Mouse (Mus musculus): ENCODE results near the gene Hbp1. TPM values are rescaled to one million over a fixed set of nuclear protein-coding genes. Genes with fewer than 3 reads are reported as not detected.

Hbp1 gene
- polyA plus RNA-seq, 1 experiment from 2014 or later = 125 TPM

DNA sequence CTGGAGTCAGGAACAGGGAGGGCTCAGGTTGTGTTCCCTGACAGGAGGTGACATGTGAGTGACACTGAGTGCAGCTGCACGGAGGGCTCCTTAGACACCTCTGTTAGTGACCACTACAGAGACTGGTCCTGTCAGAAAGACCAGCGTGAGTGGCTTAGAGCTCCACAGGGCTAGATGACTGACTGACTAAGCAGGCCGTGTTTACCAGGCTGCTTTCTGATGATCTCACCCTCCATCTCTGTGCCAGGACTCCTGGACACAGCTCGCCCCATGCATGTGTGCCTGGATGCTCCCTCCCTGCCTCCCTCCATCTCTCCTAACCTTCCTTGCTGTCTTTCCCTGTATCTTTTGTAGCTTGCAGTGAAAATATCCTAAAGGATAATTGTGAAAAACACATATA is 36.7 kb downstream of the Hbp1 start:
- Histone ChIP-seq H3K9me3 (ENCODE audit: control insufficient read depth, low read length) (no peaks in the 10 kb centered on the region), H3K4me3 (ENCODE audit: low read depth, low read length) (no peak overlapping the region), H3K36me3 (ENCODE audit: control insufficient read depth, insufficient read depth, low read length) (no peaks in the 10 kb centered on the region; the same call in 1 of the 2 replicates), H3K4me2 (ENCODE audit: low read depth, severe bottlenecking) (no peak overlapping the region), H3K9ac (ENCODE audit: low read length) (no peak overlapping the region), H3K27ac (replicated peaks; ENCODE audit: low read depth, low read length) (no peak overlapping the region), H3K4me1 (ENCODE audit: control insufficient read depth, insufficient read depth, low read length) (no peaks in the 10 kb centered on the region), H3K27me3 (ENCODE audit: control insufficient read depth, insufficient read depth, low read length) (no peaks in the 10 kb centered on the region)
- DNase-seq (ENCODE audit: low spot score) = no peak
- WGBS = 76% methylated on average over 4 of the region's 4 CpGs
- ATAC-seq (ENCODE audit: insufficient number of reproducible peaks, low FRiP score, low TSS enrichment, low read depth) = no peak

DNA sequence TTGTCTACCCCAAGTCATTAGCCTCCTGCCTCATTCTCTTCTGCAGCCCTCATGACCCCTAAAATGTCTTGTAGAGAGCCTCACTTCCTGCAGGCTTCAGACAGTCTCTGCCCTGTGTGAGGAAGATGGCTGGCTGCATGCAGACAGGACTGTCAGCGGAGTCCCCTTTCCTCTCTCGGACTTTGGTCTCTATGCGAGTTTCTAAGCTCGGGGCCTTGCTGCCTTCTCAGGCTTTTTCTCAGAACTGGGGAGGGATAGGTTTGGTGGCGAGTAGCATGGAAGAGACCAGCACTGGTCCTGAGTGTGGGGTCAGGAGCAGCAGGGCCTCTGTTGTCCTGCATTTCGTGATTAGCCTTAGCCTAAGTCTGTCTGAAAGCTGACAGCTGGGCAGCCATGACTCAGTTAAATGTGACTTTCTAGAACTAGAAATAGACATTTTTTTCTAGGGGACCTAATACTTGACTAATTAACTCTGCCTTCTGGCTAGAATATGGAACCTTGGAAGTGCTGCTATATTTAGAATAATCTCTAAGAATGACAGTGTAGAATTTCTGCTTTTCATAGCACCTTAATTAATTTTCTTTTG is 37.3 kb downstream of the Hbp1 start:
- DNase-seq (ENCODE audit: low spot score) (no peak), ATAC-seq (ENCODE audit: insufficient number of reproducible peaks, low FRiP score, low TSS enrichment, low read depth) (no peak)
- no peak overlapping the region for H3K4me2 ChIP-seq (ENCODE audit: low read depth, severe bottlenecking)
- H3K27ac ChIP-seq (replicated peaks; ENCODE audit: low read depth, low read length) = no peak overlapping the region
- 75% methylated on average over 6 of the region's 6 CpGs for WGBS
- no peaks in the 10 kb centered on the region for H3K27me3 ChIP-seq (ENCODE audit: control insufficient read depth, insufficient read depth, low read length)
- H3K4me3 ChIP-seq (ENCODE audit: low read depth, low read length) = no peak overlapping the region
- no peaks in the 10 kb centered on the region for H3K9me3 ChIP-seq (ENCODE audit: control insufficient read depth, low read length)
- no peak overlapping the region for H3K9ac ChIP-seq (ENCODE audit: low read length)
- H3K4me1 ChIP-seq (ENCODE audit: control insufficient read depth, insufficient read depth, low read length) = no peaks in the 10 kb centered on the region
- H3K36me3 ChIP-seq (ENCODE audit: control insufficient read depth, insufficient read depth, low read length) = no peaks in the 10 kb centered on the region; the same call in 1 of the 2 replicates

DNA sequence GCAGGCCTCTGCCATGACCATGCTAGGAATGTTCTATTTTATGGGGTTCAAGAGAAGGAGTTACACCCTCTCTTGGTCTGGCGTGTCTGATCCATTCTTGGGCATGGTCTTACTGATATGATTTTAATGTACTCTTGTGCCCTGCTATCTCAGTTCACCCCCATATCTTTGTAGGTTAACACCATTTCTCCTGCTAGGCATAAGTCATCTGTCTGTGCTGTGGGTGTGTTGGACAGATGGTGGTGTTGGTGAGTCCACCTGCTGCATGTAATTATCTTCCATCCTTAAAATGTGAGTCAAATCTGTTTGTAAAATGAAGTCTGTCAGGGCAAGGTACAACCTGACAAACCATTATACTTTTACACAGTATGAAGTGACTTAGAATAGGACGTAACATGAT is 42.9 kb downstream of the Hbp1 start:
- Histone ChIP-seq H3K4me2 (ENCODE audit: low read depth, severe bottlenecking) (no peak overlapping the region), H3K9me3 (ENCODE audit: control insufficient read depth, low read length) (no peaks in the 10 kb centered on the region), H3K9ac (ENCODE audit: low read length) (no peak overlapping the region), H3K4me3 (ENCODE audit: low read depth, low read length) (no peak overlapping the region), H3K36me3 (ENCODE audit: control insufficient read depth, insufficient read depth, low read length) (no peaks in the 10 kb centered on the region), H3K4me1 (ENCODE audit: control insufficient read depth, insufficient read depth, low read length) (no peaks in the 10 kb centered on the region), H3K27ac (replicated peaks; ENCODE audit: low read depth, low read length) (no peak overlapping the region), H3K27me3 (ENCODE audit: control insufficient read depth, insufficient read depth, low read length) (no peaks in the 10 kb centered on the region)
- DNase-seq (ENCODE audit: low spot score) (no peak), ATAC-seq (ENCODE audit: insufficient number of reproducible peaks, low FRiP score, low TSS enrichment, low read depth) (no peak)
- 87% methylated on average over 2 of the region's 2 CpGs for WGBS

DNA sequence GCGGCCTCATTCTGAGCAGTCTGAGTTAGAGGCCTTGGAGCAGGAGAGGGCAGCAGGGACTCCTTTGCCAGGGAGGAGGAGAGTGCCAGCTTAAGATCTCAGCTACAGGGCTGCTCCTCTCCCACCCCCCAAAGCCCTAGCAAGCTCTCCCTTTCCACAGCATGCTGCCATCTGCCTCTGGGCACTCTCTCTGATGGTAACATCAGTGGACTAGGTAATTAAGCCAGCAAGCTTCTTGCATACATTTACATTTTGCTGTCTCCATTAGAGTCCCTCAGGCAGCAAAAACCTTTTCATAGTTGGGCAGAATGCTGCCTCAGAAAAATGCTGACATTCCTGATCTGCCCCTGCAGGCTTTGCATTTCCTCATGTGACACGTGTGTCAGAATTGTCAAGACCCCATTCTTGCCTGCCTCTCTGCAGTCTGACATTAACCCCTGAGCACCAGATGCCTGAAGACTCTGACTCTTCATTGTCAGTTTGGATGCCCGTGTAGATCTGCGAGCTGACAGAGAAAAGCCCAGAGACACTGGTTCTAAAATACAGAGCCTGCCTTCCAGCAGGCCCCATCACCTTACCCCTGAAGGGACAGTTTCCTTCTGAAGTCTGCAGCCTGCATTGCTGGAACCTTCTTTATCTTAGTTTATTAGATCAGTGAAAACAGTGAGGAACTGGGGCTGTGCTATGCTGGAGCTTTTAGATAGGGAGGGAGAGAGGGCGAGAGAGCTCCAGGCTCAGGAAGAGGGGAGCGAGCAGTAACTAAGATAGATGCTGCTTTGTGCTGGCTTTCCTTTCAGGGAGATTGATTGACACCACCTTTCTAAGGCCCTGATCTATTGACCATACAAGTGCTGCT is 44.4 kb downstream of the Hbp1 start:
- DNase-seq (ENCODE audit: low spot score) (no peak), ATAC-seq (ENCODE audit: insufficient number of reproducible peaks, low FRiP score, low TSS enrichment, low read depth) (no peak)
- Histone ChIP-seq H3K27ac (replicated peaks; ENCODE audit: low read depth, low read length) (no peak overlapping the region), H3K4me1 (ENCODE audit: control insufficient read depth, insufficient read depth, low read length) (no peaks in the 10 kb centered on the region), H3K4me3 (ENCODE audit: low read depth, low read length) (no peak overlapping the region), H3K9ac (ENCODE audit: low read length) (no peak overlapping the region), H3K36me3 (ENCODE audit: control insufficient read depth, insufficient read depth, low read length) (no peaks in the 10 kb centered on the region), H3K9me3 (ENCODE audit: control insufficient read depth, low read length) (no peaks in the 10 kb centered on the region), H3K4me2 (ENCODE audit: low read depth, severe bottlenecking) (no peak overlapping the region), H3K27me3 (ENCODE audit: control insufficient read depth, insufficient read depth, low read length) (no peaks in the 10 kb centered on the region)
- WGBS = 59% methylated on average over 6 of the region's 6 CpGs

DNA sequence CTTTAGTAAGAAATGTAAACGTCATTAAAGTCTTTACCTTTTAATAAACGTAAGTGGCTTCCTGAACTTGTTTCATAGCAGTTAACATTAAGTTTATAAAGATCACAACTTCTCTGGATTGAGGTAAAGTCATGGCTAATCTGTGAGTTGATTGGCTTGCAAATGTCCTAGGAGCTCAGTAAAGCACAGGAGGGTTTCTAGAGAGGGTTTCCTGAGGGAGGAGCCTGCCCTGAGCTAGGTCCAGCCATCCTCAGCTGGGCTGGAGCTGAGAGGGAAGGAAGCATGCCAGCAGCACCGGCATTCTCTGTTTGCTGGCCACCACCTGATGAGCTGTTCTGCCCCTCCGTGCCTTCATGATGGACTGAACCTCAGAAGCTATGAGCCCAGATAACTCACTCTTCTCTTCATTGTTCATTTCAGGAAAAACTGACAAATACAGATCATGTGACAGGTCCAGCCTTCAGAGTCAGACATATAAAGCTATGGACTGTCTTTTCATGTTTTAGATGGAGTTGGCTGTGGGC is 49.9 kb downstream of the Hbp1 start:
- H3K36me3 ChIP-seq (ENCODE audit: control insufficient read depth, insufficient read depth, low read length) = no peaks in the 10 kb centered on the region
- H3K27me3 ChIP-seq (ENCODE audit: control insufficient read depth, insufficient read depth, low read length) = no peaks in the 10 kb centered on the region
- H3K4me1 ChIP-seq (ENCODE audit: control insufficient read depth, insufficient read depth, low read length) = peaks cover 6% of the 10 kb centered on the region; the same call in 1 of the 2 replicates
- DNase-seq (ENCODE audit: low spot score) (no peak), ATAC-seq (ENCODE audit: insufficient number of reproducible peaks, low FRiP score, low TSS enrichment, low read depth) (no peak)
- H3K27ac ChIP-seq (replicated peaks; ENCODE audit: low read depth, low read length) = no peak overlapping the region
- no peak overlapping the region for H3K4me2 ChIP-seq (ENCODE audit: low read depth, severe bottlenecking)
- 86% methylated on average over 4 of the region's 4 CpGs for WGBS
- H3K4me3 ChIP-seq (ENCODE audit: low read depth, low read length) = no peak overlapping the region
- no peak overlapping the region for H3K9ac ChIP-seq (ENCODE audit: low read length)
- H3K9me3 ChIP-seq (ENCODE audit: control insufficient read depth, low read length) = no peaks in the 10 kb centered on the region

DNA sequence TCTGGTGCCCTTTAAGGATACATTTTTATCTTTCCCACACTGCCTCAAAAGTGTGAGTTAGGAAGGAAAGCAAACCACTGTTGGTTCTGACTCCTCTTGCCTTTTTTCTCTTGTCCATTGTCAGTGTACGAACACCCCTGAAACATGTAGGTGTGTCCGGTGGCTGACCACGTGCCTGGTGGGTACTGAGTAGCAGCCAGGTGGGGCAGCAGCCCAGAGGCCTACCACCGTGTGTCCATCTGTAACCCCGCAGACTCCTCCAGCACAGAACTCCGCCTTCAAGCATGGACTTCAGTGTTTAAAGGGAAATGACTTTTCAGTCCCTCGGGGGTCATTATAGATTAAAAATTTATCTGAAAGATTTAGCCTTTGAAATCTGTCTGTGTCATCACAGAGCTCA is 52.9 kb downstream of the Hbp1 start:
- DNase-seq (ENCODE audit: low spot score) = no peak
- no peak overlapping the region for H3K4me3 ChIP-seq (ENCODE audit: low read depth, low read length)
- H3K9ac ChIP-seq (ENCODE audit: low read length) = no peak overlapping the region
- H3K4me1 ChIP-seq (ENCODE audit: control insufficient read depth, insufficient read depth, low read length) = peaks cover 6% of the 10 kb centered on the region; the same call in 1 of the 2 replicates
- 71% methylated on average over 7 of the region's 7 CpGs for WGBS
- H3K9me3 ChIP-seq (ENCODE audit: control insufficient read depth, low read length) = no peaks in the 10 kb centered on the region
- no peaks in the 10 kb centered on the region for H3K36me3 ChIP-seq (ENCODE audit: control insufficient read depth, insufficient read depth, low read length)
- no peak overlapping the region for H3K27ac ChIP-seq (replicated peaks; ENCODE audit: low read depth, low read length)
- no peak for ATAC-seq (ENCODE audit: insufficient number of reproducible peaks, low FRiP score, low TSS enrichment, low read depth)
- no peaks in the 10 kb centered on the region for H3K27me3 ChIP-seq (ENCODE audit: control insufficient read depth, insufficient read depth, low read length)
- no peak overlapping the region for H3K4me2 ChIP-seq (ENCODE audit: low read depth, severe bottlenecking)

DNA sequence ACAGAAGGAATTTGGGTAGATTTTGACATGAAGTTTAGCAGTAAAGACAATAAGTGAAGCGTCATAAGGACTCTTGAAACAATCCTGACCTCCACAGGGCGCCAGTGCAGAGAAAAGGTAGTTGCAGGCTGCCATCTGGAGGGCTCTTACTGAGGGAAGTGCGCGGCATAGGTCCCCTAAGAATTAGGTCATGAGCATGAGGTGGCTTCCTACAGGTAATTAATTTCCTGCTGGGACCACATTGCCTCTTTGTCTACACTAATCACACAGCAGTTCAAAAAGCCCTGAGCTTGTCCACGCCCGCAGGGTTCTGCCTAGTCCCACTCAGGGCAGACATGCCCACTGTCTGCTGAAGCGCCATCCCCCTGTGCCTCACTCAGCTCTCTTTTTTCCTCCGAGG is 53.3 kb downstream of the Hbp1 start:
- WGBS = 36% methylated on average over 8 of the region's 8 CpGs
- H3K9me3 ChIP-seq (ENCODE audit: control insufficient read depth, low read length) = no peaks in the 10 kb centered on the region
- no peak overlapping the region for H3K4me3 ChIP-seq (ENCODE audit: low read depth, low read length)
- peaks cover 6% of the 10 kb centered on the region; the same call in 1 of the 2 replicates for H3K4me1 ChIP-seq (ENCODE audit: control insufficient read depth, insufficient read depth, low read length)
- H3K36me3 ChIP-seq (ENCODE audit: control insufficient read depth, insufficient read depth, low read length) = no peaks in the 10 kb centered on the region
- H3K9ac ChIP-seq (ENCODE audit: low read length) = no peak overlapping the region
- no peak for ATAC-seq (ENCODE audit: insufficient number of reproducible peaks, low FRiP score, low TSS enrichment, low read depth)
- H3K27ac ChIP-seq (replicated peaks; ENCODE audit: low read depth, low read length) = 0 out of 2 replicates have a peak overlapping the region, but pooled peaks have one; percentile 2
- H3K4me2 ChIP-seq (ENCODE audit: low read depth, severe bottlenecking) = no peak overlapping the region
- no peaks in the 10 kb centered on the region for H3K27me3 ChIP-seq (ENCODE audit: control insufficient read depth, insufficient read depth, low read length)
- DNase-seq (ENCODE audit: low spot score) = peak; percentile 49

DNA sequence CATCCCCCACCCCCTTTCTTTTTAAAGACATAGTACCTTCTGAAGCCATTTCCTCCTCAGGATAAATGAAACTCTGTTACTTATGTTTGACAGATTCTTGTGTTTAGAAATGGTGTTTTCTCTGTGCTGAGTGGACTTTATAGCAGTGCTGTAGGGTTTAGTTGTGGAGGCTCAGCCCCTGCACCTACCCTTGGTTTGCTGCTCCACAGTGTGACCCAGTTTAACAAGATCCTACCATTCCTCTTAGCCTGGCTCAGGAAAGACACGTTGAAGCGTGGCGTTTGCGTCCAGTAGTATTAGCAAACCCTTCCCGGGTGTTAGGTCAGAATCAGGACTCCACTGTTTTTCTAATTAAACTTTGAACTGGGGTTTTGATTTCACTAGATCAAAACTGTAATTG is 54.0 kb downstream of the Hbp1 start:
- H3K27ac ChIP-seq (replicated peaks; ENCODE audit: low read depth, low read length) = no peak overlapping the region

More for the DNA sequence above, 54.0 kb downstream of the Hbp1 start:
- Histone ChIP-seq H3K4me1 (ENCODE audit: control insufficient read depth, insufficient read depth, low read length) (peaks cover 6% of the 10 kb centered on the region; the same call in 1 of the 2 replicates), H3K9me3 (ENCODE audit: control insufficient read depth, low read length) (no peaks in the 10 kb centered on the region), H3K36me3 (ENCODE audit: control insufficient read depth, insufficient read depth, low read length) (no peaks in the 10 kb centered on the region), H3K4me2 (ENCODE audit: low read depth, severe bottlenecking) (no peak overlapping the region), H3K27me3 (ENCODE audit: control insufficient read depth, insufficient read depth, low read length) (no peaks in the 10 kb centered on the region), H3K9ac (ENCODE audit: low read length) (no peak overlapping the region), H3K4me3 (ENCODE audit: low read depth, low read length) (no peak overlapping the region)
- DNase-seq (ENCODE audit: low spot score) = no peak
- WGBS = 23% methylated on average over 5 of the region's 5 CpGs
- no peak for ATAC-seq (ENCODE audit: insufficient number of reproducible peaks, low FRiP score, low TSS enrichment, low read depth)
